Mouse (Mus musculus) thymus, adult 2 months (tissue): ENCODE results near the gene Farsa. TPM values are rescaled to one million over a fixed set of nuclear protein-coding genes. Genes with fewer than 3 reads are reported as not detected.
A peak's percentile ranks its signal among the peaks of the same experiment; 100 is the strongest.
"Not testable (repeated sequence)": the region's sequence is repeated elsewhere in the genome, so short reads cannot be mapped to it uniquely, and the experiment has no call there.

Experiments
- DNase-seq: peaks from one replicate; pipeline ENCODE4 v3.0.0; 2021
- H3K27ac ChIP-seq: fragments of 200-500 bp; 2 replicates; pipeline ENCODE4 v1.5.1; 2012; ENCODE audit warnings: low read length, control low read depth; ENCODE audit not compliant: control insufficient read depth, insufficient read depth
- H3K27me3 ChIP-seq: fragments of 200-500 bp; 2 replicates; pipeline ENCODE4 v1.6.1; 2012; ENCODE audit warnings: mild to moderate bottlenecking, low read length, moderate library complexity, mixed read lengths; ENCODE audit not compliant: control insufficient read depth, insufficient read depth
- H3K36me3 ChIP-seq: fragments of 200-500 bp; 2 replicates; pipeline ENCODE4 v1.6.1; 2012; ENCODE audit warnings: mild to moderate bottlenecking, low read length, moderate library complexity; ENCODE audit not compliant: control insufficient read depth, insufficient read depth
- H3K4me1 ChIP-seq: fragments of 200-500 bp; replicated peaks from 2 replicates; pipeline ENCODE4 v1.6.1; 2012; ENCODE audit warnings: low read length; ENCODE audit not compliant: control insufficient read depth, insufficient read depth
- H3K4me3 ChIP-seq: fragments of 200-500 bp; 2 replicates; pipeline ENCODE4 v1.5.1; 2012; ENCODE audit warnings: mild to moderate bottlenecking, low read length, control low read depth, moderate library complexity; ENCODE audit not compliant: control insufficient read depth, insufficient read depth
- CTCF ChIP-seq: fragments of 200-500 bp; IDR thresholded peaks from 2 replicates; pipeline ENCODE4 v1.5.1; 2012; ENCODE audit warnings: mild to moderate bottlenecking, control low read depth, low read length, moderate library complexity, borderline replicate concordance; ENCODE audit not compliant: control insufficient read depth, poor library complexity, insufficient read depth; ENCODE audit errors: extremely low read depth
- POLR2A ChIP-seq: fragments of 200-500 bp; IDR thresholded peaks from 2 replicates; pipeline ENCODE4 v1.6.1; 2012; ENCODE audit warnings: mild to moderate bottlenecking, low read length, control low read depth, moderate library complexity; ENCODE audit not compliant: control insufficient read depth, poor library complexity, insufficient read depth; ENCODE audit errors: extremely low read depth
- WGBS: fragments of 180-500 bp; shearing (Covaris S2); methylation state at CpG from one replicate; pipeline ENCODE4 v1.1.7; 2018; 5-methylcytosine and 5-hydroxymethylcytosine counted together
- polyA plus RNA-seq: library from polyadenylated mRNA; depleted of rRNA; stranded (reverse); fragments of >200 nt; gene quantifications from 2 replicates; pipeline ENCODE4 v1.2.3, GENCODE M21; 2012

Farsa gene
- polyA plus RNA-seq, 1 experiment = 103 TPM

GRCm38 (mm10) chr8:84904351-84904750 lies 47.6 kb downstream of the Farsa start:
- TF ChIP-seq CTCF (no peak), POLR2A (no peak)
- no peaks in the 10 kb centered on the region for H3K27me3 ChIP-seq
- peaks cover 23% of the 10 kb centered on the region for H3K4me1 ChIP-seq
- H3K36me3 ChIP-seq = no peaks in the 10 kb centered on the region
- no peak overlapping the region for H3K4me3 ChIP-seq
- H3K27ac ChIP-seq = no peak overlapping the region
- DNase-seq = no peak
- WGBS = 69% methylated on average over 7 of the region's 7 CpGs

GRCm38 (mm10) chr8:84907037-84907436 lies 50.2 kb downstream of the Farsa start:
- Histone ChIP-seq H3K27ac (no peak overlapping the region), H3K4me3 (no peak overlapping the region), H3K27me3 (no peaks in the 10 kb centered on the region), H3K36me3 (no peaks in the 10 kb centered on the region), H3K4me1 (peaks cover 24% of the 10 kb centered on the region)
- DNase-seq = no peak
- WGBS = 97% methylated on average over 9 of the region's 9 CpGs
- TF ChIP-seq CTCF (no peak), POLR2A (no peak)

- no peak for DNase-seq
- H3K4me3 ChIP-seq = no peak overlapping the region
- 72% methylated on average over 8 of the region's 8 CpGs for WGBS
- H3K27ac ChIP-seq = no peak overlapping the region
- peaks cover 23% of the 10 kb centered on the region for H3K4me1 ChIP-seq
- no peaks in the 10 kb centered on the region for H3K36me3 ChIP-seq
- H3K27me3 ChIP-seq = no peaks in the 10 kb centered on the region
- TF ChIP-seq POLR2A = no peak
- no peak for TF ChIP-seq CTCF
These were observed 50.7 kb downstream of the Farsa start for GRCm38 (mm10) chr8:84907493-84907892.

- H3K27me3 ChIP-seq, DNase-seq, H3K27ac ChIP-seq, H3K36me3 ChIP-seq, H3K4me3 ChIP-seq: not testable (repeated sequence)
- peaks cover 25% of the 10 kb centered on the region for H3K4me1 ChIP-seq
- 18% methylated on average over 7 of the region's 7 CpGs for WGBS
These were observed 51.2 kb downstream of the Farsa start for GRCm38 (mm10) chr8:84907979-84908378.

GRCm38 (mm10) chr8:84908421-84909161 lies 51.8 kb downstream of the Farsa start, which contains the start of gene Dnase2a:
TSS of gene Dnase2a (plus strand) at chr8:84908560.
- TF ChIP-seq CTCF (no peak), POLR2A (no peak)
- H3K27ac ChIP-seq = no peak within 1 kb of the TSS
- no peaks in the 10 kb centered on the region for H3K27me3 ChIP-seq
- H3K4me1 ChIP-seq = peaks cover 23% of the 10 kb centered on the region
- 1% methylated on average over 45 of the region's 45 CpGs for WGBS
- peak; percentile 81 for DNase-seq
- H3K4me3 ChIP-seq = peak within 1 kb of the TSS; percentile 33
- no peaks in the 10 kb centered on the region for H3K36me3 ChIP-seq

- H3K27ac ChIP-seq = no peak overlapping the region
- 53% methylated on average over 20 of the region's 20 CpGs for WGBS
- DNase-seq = no peak
These were observed 52.5 kb downstream of the Farsa start for GRCm38 (mm10) chr8:84909162-84909767.

GRCm38 (mm10) chr8:84909949-84910348 lies 53.2 kb downstream of the Farsa start:
- Histone ChIP-seq H3K4me3 (no peak overlapping the region), H3K36me3 (no peaks in the 10 kb centered on the region), H3K27ac (no peak overlapping the region), H3K4me1 (peaks cover 19% of the 10 kb centered on the region), H3K27me3 (no peaks in the 10 kb centered on the region)
- no peak for TF ChIP-seq POLR2A
- no peak for TF ChIP-seq CTCF
- no peak for DNase-seq
- WGBS = 85% methylated on average over 5 of the region's 5 CpGs

More at GRCm38 (mm10) chr8:84909162-84909767, 52.5 kb downstream of the Farsa start:
- H3K4me3 ChIP-seq = peak overlapping the region; percentile 33
- TF ChIP-seq POLR2A = no peak
- TF ChIP-seq CTCF = no peak
- peaks cover 23% of the 10 kb centered on the region for H3K4me1 ChIP-seq
- H3K27me3 ChIP-seq = no peaks in the 10 kb centered on the region
- no peaks in the 10 kb centered on the region for H3K36me3 ChIP-seq
